Mouse (Mus musculus) brown adipose tissue, adult 24 weeks (tissue): ENCODE measurements around the gene Commd3. TPM values are rescaled to one million over a fixed set of nuclear protein-coding genes. Genes with fewer than 3 reads are reported as not detected.
A peak's percentile ranks its signal among the peaks of the same experiment; 100 is the strongest.

ENCODE experiments used
- H3K27ac ChIP-seq: fragments of 200-500 bp; replicated peaks from 2 replicates; pipeline ENCODE4 v1.5.1; 2012; ENCODE audit warnings: low read depth, mild to moderate bottlenecking, low read length
- H3K4me1 ChIP-seq: fragments of 200-500 bp; 2 replicates; pipeline ENCODE4 v1.6.1; 2012; ENCODE audit warnings: low read length, mixed read lengths; ENCODE audit not compliant: control insufficient read depth, insufficient read depth, insufficient read length
- H3K4me3 ChIP-seq: fragments of 200-500 bp; 2 replicates; pipeline ENCODE4 v1.5.1; 2012; ENCODE audit warnings: low read depth, mild to moderate bottlenecking, low read length, moderate library complexity; ENCODE audit not compliant: insufficient read depth
- polyA plus RNA-seq: library from polyadenylated mRNA; stranded (reverse); fragments of >200 nt; gene quantifications from 2 replicates; pipeline ENCODE4 v1.2.4, GENCODE M21; 2012; ENCODE audit not compliant: missing spikeins, insufficient read depth, insufficient read length

The Commd3 gene
- polyA plus RNA-seq, 1 experiment, result 268 TPM

DNA sequence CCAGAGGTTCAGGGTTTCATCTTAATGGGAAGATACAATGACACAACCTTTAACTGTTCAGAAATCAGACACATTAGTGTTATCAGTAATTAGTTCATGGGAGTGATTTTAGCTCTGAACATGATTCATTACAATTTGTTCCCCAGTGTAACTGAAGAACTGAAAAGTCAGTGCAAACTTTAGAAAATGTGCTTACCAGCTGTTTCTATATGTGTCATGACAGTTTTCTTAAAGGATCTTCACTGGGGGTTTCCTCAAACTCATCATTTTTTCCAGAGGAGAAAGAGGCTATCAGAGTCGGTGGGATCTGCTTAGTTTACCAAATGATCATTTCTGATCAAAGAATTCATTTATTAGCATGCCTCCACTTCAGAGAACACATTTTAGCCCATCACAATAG lies 20.4 kb downstream of the Commd3 start:
- Histone ChIP-seq H3K4me1 (no peaks in the 10 kb centered on the region), H3K4me3 (no peak overlapping the region), H3K27ac (no peak overlapping the region)

DNA sequence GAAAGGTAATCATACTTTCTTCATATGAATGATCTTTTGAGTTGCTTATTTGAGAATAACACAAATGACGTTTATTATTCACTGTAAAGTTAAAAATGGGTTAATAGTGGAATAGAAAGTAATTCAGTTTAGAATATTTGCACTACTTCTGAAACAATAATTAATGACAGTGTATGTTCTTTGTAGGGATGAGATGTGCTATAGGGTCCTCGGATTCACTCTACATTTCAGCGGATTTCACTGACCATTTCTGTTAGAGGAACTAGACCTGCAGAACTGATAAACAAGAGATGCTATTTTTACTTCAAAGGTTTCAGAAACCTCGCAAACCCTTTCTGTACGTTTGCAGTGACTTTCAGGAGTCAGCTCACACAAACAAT lies 21.3 kb downstream of the Commd3 start:
- H3K4me3 ChIP-seq, result peak overlapping the region; percentile 99
- no peaks in the 10 kb centered on the region for H3K4me1 ChIP-seq
- no peak overlapping the region for H3K27ac ChIP-seq

DNA sequence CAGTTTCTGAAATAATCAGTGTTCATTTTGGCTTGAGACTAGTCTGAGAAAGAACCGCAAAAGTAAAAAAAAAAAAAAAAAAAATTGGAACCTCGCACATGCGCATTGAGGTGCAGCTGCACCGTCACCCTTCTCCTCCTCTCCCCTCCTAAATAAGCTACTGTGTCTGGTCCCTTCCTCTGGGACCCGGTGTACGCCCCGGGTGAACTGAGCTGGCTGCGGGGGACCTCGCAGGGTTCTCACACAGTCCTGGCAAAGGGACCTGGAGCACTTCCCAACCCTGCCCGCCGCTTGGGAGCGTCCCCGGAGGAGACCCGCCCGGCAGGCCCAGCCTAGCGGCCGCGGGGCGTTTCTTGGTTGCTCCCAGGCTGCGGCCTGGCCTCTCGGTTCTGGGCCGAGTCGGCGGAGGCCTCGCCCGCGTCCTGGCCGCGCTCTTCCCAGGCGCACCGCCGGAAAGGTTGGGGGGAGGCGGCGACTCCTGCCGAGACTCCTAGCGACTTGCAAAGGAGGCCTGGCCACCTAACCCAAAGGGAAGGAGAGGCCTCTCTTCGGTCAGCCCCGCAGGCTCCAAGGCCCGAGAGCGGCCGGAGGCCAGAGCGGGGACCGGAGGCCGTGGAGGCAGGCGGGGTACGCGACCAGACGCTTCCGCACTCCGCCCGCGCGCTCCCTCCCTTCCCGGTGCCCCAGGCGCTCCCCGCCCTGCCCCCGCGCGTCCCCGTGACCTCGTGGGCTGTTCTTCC lies 21.9 kb downstream of the Commd3 start, which contains the start of gene Spag6:
TSS of gene Spag6 (plus strand) at position 162 of the 740 bp plus-strand sequence.
- Histone ChIP-seq H3K4me3 (peak within 1 kb of the TSS; percentile 99), H3K4me1 (no peaks in the 10 kb centered on the region), H3K27ac (peak within 1 kb of the TSS; percentile 92)

DNA sequence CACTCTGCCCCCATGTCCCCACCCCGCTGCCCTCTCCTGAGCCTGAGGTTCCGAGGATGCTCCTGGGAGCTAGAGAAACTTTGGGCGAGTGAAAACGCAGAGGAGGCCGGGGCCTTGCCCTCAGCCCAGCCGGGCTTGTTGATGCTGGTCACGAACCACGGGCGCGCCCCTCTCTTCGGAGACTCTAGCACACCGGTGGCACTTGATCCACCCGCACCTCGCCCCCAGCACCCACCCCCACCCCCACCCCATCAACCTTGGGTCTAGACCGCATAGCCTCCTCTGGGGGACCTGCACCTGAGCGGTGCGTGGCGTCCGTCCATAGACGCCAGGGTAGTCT lies 22.4 kb downstream of the Commd3 start:
- H3K4me1 ChIP-seq, result no peaks in the 10 kb centered on the region
- H3K27ac ChIP-seq, result no peak overlapping the region
- H3K4me3 ChIP-seq, result peak overlapping the region; percentile 99

DNA sequence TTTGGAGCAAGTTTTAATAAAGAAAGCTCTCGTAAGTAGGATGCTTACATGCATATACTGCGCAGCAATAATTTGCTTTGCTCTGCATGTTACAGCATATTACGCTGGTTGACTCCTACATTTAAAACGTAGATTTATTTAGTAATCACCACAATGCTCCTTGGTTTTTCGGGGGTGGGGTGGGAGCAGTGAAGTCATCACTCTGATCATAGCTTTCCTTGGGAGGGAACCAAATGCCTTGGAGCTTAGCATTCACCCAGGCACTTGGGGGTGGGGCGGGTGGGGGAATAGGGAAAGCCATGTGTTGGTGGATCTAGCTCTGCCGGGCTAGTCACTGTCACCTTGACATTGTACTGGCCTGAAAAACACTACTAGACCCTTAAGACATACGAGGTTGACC lies 23.0 kb downstream of the Commd3 start:
- Histone ChIP-seq H3K27ac (no peak overlapping the region), H3K4me3 (no peak overlapping the region), H3K4me1 (no peaks in the 10 kb centered on the region)

DNA sequence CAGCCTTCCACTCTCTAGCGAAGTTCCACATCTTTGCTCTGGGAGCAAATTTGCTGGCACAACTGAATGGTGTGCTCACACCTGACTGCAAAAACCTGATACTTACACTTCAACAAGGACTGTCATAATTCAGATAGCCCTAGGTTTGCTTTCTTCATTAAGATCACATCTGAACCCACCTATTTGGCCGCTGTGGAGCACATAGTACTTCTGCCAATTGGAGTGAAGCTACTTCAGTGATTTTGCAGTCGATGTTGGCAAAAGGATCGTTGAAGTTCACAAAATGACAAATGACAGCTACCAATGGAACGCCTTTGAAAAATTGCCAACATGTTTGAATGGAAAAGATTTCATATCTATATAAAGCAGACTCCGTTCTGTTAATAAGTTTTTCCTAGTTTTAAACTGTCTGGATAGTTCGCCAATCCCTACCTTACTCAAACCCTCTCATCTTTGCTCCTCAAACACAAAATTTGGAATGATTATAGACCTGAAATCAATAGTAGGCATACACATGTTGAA lies 23.5 kb downstream of the Commd3 start:
- H3K4me1 ChIP-seq, result no peaks in the 10 kb centered on the region
- H3K27ac ChIP-seq, result no peak overlapping the region
- H3K4me3 ChIP-seq, result no peak overlapping the region

DNA sequence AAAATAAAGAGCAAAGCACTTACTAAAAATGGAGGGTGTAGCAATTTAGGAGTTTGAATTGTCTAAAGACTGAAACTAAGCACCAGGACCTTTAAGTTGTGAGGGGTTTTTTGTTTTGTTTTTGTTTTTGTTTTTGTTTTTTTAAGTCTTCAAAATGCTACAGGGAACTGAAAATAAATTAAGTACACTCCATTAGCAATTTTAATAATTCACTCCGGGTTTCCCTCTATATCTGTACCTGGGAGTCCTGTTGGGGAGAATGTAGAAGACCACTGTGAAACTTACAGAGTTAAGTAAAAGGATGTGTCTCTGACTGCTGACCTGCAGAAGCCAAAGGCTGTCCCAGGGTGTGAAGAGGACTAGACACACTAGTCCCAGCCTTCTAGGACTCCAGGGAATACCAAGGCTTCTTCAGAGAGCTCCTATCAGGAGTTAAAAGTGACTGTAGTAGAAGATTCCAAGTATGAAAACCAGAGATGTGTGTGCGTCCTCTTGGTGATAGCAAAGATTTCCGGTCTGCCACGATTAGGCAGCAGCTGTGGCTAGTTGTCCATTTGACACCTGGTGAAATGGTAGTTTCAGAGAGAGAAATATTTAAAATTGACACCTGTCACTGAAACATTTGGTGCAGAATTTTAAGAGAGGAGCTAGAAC lies 25.5 kb downstream of the Commd3 start:
- Histone ChIP-seq H3K4me3 (no peak overlapping the region), H3K4me1 (no peaks in the 10 kb centered on the region), H3K27ac (no peak overlapping the region)

DNA sequence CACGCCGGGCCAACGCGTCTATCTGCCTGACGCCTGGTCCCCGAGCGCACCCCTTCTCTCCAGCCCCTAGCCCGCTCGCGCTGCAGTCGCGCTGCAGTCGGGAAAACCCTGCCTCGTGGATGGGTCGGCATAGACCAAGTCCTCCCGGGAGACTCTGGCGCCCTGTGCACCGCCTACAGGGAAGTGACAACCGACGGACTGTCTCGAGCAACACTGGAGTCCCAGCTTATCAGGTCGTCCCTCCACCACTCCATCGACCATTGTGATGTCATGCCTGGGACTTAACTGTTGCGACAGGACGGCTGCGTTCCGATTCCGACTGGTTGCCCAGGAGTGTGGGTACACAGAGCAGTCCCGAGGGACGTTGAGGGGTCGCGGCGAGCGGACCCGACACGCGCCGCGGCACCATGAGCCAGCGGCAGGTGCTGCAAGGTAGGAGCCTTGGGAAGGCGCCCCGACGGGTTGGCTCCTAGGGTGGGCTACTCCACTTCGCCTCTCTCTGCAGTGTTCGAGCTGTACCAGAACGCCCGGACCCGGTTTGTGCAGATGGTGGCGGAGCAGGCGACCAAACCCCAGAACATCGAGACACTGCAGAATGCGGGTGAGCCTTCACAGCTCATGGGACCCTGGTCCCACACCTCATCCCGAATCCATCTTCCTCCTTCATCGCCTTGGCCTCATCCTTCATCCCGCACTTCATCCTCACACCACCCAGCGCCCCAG lies 26.6 kb downstream of the Commd3 start:
- Histone ChIP-seq H3K4me3 (0 out of 2 replicates have a peak overlapping the region, but pooled peaks have one; percentile 8), H3K27ac (no peak overlapping the region), H3K4me1 (no peaks in the 10 kb centered on the region)

DNA sequence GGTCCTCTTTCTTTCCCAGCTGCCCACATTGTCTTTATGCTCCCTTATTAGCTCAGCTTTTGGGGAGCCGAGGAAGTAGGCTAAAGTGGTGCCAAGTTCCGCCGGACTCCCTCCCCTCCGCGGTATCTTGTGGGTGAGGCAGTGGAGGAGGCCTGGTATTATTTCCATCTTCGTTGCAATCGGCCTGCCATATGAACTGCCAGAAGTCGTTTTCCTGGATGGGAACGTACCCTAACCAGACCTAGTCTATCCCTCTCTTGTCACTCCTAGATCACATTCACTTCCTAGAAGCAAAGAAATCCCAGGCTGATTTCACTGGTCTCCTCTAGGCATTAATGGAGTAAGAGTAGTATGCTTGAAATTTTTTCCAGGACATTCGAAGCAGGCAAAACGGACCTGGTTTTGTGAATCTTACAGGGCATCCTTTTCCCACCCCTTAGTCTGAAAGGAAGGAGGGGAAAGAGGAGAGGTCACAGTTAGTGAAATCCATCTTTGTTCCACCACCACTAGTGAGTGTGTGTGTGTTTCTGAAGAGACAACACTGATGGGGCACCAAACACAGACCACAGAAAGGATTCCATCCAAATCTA lies 27.3 kb downstream of the Commd3 start:
- Histone ChIP-seq H3K27ac (no peak overlapping the region), H3K4me1 (no peaks in the 10 kb centered on the region), H3K4me3 (no peak overlapping the region)

DNA sequence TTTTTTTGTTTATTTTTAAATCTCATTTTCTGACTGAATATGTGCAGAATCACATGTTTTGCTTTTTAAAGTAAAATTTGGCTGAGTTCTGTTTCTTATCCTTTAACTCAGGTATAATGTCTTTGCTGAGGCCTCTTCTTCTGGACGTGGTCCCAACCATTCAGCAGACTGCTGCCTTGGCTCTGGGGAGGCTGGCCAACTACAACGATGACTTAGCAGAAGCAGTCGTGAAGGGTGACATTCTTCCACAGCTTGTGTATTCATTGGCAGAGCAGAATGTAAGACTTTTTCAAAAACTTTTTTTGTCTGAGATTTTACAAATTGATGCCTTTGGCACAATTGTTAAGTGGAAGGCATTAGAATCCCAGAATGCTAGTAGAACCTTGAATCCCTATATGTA lies 38.2 kb downstream of the Commd3 start:
- H3K27ac ChIP-seq, result no peak overlapping the region
- no peak overlapping the region for H3K4me3 ChIP-seq
- no peaks in the 10 kb centered on the region for H3K4me1 ChIP-seq

DNA sequence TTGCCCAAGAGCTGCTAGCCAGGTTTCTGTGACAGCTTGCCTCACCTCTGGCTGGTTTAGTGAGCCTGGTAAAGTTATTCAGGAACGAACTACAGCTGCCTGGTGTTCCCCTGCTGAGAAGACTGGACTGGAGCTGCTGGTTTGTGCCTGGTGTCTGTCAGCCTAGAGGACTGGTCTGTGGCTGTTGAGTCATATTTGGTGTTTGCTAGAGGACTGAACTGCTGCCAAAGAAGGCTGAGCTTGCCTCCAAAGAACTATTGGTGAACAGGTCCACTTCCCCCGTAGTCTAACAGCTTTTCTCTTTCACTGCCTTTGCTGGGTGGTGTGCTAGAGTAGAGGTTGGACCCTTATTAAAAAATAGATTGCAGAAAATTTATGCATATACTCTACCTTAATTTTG lies 40.9 kb downstream of the Commd3 start:
- H3K4me3 ChIP-seq, result no peak overlapping the region
- H3K4me1 ChIP-seq, result no peaks in the 10 kb centered on the region
- no peak overlapping the region for H3K27ac ChIP-seq

DNA sequence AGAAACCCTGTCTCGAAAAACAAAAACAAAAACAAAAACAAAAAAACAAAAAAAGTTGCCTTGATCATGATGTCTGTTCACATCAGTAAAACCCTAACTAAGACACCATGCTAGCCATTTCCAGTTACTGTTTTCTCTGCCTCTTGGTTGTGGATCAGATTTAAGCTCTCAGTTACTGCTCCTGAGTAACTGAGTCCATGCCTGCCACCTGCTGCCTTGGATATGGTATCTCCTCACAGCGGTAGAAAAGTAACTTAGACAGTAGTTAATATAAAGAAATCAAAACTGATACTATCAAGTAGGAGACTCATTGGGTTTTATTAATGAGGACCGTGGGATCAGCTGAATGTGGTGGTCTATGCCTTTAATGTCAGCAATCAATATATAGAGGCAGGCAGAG lies 42.2 kb downstream of the Commd3 start:
- Histone ChIP-seq H3K27ac (no peak overlapping the region), H3K4me3 (no peak overlapping the region), H3K4me1 (no peaks in the 10 kb centered on the region)

DNA sequence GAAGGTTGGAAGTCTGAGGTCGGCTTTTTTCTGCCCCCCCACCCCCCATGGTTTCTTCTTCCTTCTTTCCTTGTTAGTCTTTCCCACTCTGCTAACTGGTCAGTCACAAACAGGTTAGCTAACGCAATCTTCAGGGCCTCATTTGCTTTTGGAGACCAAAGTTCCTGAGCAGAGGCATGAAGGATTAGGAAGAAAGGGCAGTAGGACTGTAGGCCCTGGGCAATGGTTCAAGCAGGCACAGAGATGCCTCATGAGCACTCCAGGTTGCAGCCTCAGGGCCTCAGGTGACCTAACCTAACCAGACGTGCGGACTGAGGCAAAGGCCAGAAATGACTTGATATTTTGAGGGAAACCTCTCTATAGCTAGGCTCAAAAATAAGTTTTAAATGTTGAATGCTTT lies 46.3 kb downstream of the Commd3 start:
- Histone ChIP-seq H3K27ac (no peak overlapping the region), H3K4me1 (no peaks in the 10 kb centered on the region), H3K4me3 (no peak overlapping the region)

DNA sequence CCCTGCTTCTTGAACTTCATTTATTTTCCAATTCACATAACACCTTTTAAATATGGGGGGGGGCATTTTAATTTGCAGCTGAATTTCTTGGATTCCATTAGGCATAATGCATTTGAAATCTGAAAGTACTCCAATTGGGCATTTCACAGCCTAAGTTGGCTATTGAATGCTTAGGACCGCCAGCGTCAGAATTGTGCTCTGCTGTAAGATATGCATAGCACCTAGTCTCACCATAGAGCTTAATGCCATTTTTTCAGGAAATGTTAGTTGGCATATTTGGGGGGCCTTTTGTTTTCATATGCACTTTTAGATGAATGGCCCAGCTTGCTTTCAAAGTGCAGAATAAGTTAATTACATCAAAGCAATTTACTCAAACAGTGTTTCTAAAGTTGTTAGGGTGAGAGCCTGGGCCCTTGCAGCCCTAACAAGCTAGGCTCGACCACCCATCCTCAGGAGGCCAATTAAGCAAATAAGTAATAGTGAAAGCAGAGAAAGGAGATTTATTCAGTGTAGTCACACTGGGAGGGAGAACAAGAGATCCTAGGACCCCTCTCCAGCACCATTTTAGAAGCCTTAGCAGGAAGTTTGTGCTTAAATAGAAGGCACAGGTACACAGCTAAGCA lies 50.1 kb downstream of the Commd3 start:
- no peaks in the 10 kb centered on the region for H3K4me1 ChIP-seq
- no peak overlapping the region for H3K27ac ChIP-seq
- no peak overlapping the region for H3K4me3 ChIP-seq

DNA sequence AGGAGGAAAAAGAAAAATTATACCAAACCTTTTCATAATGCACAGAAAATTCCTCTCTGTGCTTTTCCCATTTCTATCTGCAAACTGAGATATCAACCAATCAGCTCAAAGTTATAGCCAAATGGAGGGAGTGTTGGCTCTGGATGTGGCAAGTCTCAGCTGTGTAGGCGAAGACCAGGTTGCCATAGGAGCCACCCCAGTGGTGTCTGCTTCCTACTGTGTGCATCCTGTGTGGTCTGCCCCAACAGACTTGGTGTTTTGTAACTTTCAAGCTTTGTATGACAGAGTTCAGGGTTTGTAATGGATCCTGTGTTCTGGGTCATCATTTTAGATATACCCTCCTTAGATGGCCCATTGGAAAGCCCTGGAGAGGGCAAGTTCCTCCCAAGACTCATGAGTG lies 52.3 kb downstream of the Commd3 start:
- H3K4me1 ChIP-seq, result no peaks in the 10 kb centered on the region
- H3K4me3 ChIP-seq, result no peak overlapping the region
- no peak overlapping the region for H3K27ac ChIP-seq
